Mouse (Mus musculus): ENCODE data around the gene Slc6a20b. TPM values are rescaled to one million over a fixed set of nuclear protein-coding genes. Genes with fewer than 3 reads are reported as not detected.
"Not testable (repeated sequence)": the region's sequence is repeated elsewhere in the genome, so short reads cannot be mapped to it uniquely, and the experiment has no call there.

Gene Slc6a20b
- 0.20 and 0.22 TPM in 2 replicates for polyA plus RNA-seq (2015; fragmentation: Nextera tagmentation; extraction: Ambion mirVana)

GRCm38 (mm10) chr9:123632281-123632680 lies at the start of gene Slc6a20b:
Gene Slc6a20b, minus strand, starts transcription at chr9:123632565.
- H3K4me1 ChIP-seq: no peaks in the 10 kb centered on the region
- no peaks in the 10 kb centered on the region for H3K36me3 ChIP-seq (ENCODE audit: poor library complexity, severe bottlenecking)
- H3K4me3 ChIP-seq: no peak within 1 kb of the TSS
- no peak within 1 kb of the TSS for H3K9ac ChIP-seq
- 79% methylated on average over 6 of the region's 6 CpGs for WGBS
- ATAC-seq: no peak
- no peaks in the 10 kb centered on the region for H3K27me3 ChIP-seq
- H3K4me2 ChIP-seq: no peak within 1 kb of the TSS
- H3K27ac ChIP-seq: no peak within 1 kb of the TSS
- H3K9me3 ChIP-seq (replicated peaks): no peaks in the 10 kb centered on the region

GRCm38 (mm10) chr9:123679198-123679597 lies 46.8 kb upstream of the Slc6a20b start:
- Histone ChIP-seq H3K4me3 (peak overlapping the region; percentile 45), H3K4me2 (peak overlapping the region; percentile 75), H3K36me3 (ENCODE audit: poor library complexity, severe bottlenecking) (no peaks in the 10 kb centered on the region), H3K27me3 (peaks cover 58% of the 10 kb centered on the region), H3K9me3 (replicated peaks) (no peaks in the 10 kb centered on the region), H3K9ac (no peak overlapping the region), H3K4me1 (peaks cover 10% of the 10 kb centered on the region), H3K27ac (no peak overlapping the region)
- 32% methylated on average over 2 of the region's 2 CpGs for WGBS
- no peak for ATAC-seq

- H3K4me1 ChIP-seq: peaks cover 10% of the 10 kb centered on the region
- peaks cover 58% of the 10 kb centered on the region for H3K27me3 ChIP-seq
- no peak within 1 kb of the TSS for H3K27ac ChIP-seq
- H3K9ac ChIP-seq: peak within 1 kb of the TSS; percentile 57
- H3K9me3 ChIP-seq (replicated peaks): no peaks in the 10 kb centered on the region
- peak within 1 kb of the TSS; percentile 75 for H3K4me2 ChIP-seq
- no peaks in the 10 kb centered on the region for H3K36me3 ChIP-seq (ENCODE audit: poor library complexity, severe bottlenecking)
- ATAC-seq: peak; percentile 58; the same call in 1 of the 2 replicates
- peak within 1 kb of the TSS; percentile 45 for H3K4me3 ChIP-seq
- WGBS: under 1% methylated on average over 73 of the region's 73 CpGs
Observed at GRCm38 (mm10) chr9:123678327-123679105, 46.2 kb upstream of the Slc6a20b start, which contains the start of the genes Ccr9 and Slc6a20a. Gene Ccr9, plus strand, starts transcription at chr9:123678439. Gene Slc6a20a, minus strand, starts transcription at chr9:123678885.

- Histone ChIP-seq H3K4me1 (no peaks in the 10 kb centered on the region), H3K9me3 (replicated peaks) (no peaks in the 10 kb centered on the region), H3K27me3 (no peaks in the 10 kb centered on the region), H3K27ac (no peak overlapping the region), H3K36me3 (ENCODE audit: poor library complexity, severe bottlenecking) (no peaks in the 10 kb centered on the region), H3K4me3 (no peak overlapping the region), H3K9ac (no peak overlapping the region), H3K4me2 (no peak overlapping the region)
- 53% methylated on average over 5 of the region's 5 CpGs for WGBS
- no peak for ATAC-seq
Observed at GRCm38 (mm10) chr9:123665645-123666044, 33.3 kb upstream of the Slc6a20b start.

GRCm38 (mm10) chr9:123659986-123660676 lies 27.8 kb upstream of the Slc6a20b start:
- H3K27me3 ChIP-seq; H3K36me3 ChIP-seq (ENCODE audit: poor library complexity, severe bottlenecking); H3K27ac ChIP-seq; H3K4me2 ChIP-seq; H3K9ac ChIP-seq; H3K4me1 ChIP-seq; H3K9me3 ChIP-seq (replicated peaks); H3K4me3 ChIP-seq: not testable (repeated sequence)
- peak; percentile 67; the same call in 1 of the 2 replicates for ATAC-seq
- 77% methylated on average over 18 of the region's 18 CpGs for WGBS

GRCm38 (mm10) chr9:123658981-123659380 lies 26.6 kb upstream of the Slc6a20b start:
- Histone ChIP-seq H3K4me1 (no peaks in the 10 kb centered on the region), H3K27ac (no peak overlapping the region), H3K4me2 (no peak overlapping the region), H3K36me3 (ENCODE audit: poor library complexity, severe bottlenecking) (no peaks in the 10 kb centered on the region), H3K27me3 (no peaks in the 10 kb centered on the region), H3K4me3 (no peak overlapping the region), H3K9me3 (replicated peaks) (no peaks in the 10 kb centered on the region), H3K9ac (no peak overlapping the region)
- no peak for ATAC-seq

GRCm38 (mm10) chr9:123657457-123657856 lies 25.1 kb upstream of the Slc6a20b start:
- no peaks in the 10 kb centered on the region for H3K27me3 ChIP-seq
- ATAC-seq: no peak
- no peaks in the 10 kb centered on the region for H3K4me1 ChIP-seq
- no peaks in the 10 kb centered on the region for H3K9me3 ChIP-seq (replicated peaks)
- H3K36me3 ChIP-seq (ENCODE audit: poor library complexity, severe bottlenecking): no peaks in the 10 kb centered on the region
- H3K27ac ChIP-seq: no peak overlapping the region
- H3K9ac ChIP-seq: no peak overlapping the region
- H3K4me2 ChIP-seq: no peak overlapping the region
- WGBS: 82% methylated on average over 3 of the region's 3 CpGs
- H3K4me3 ChIP-seq: no peak overlapping the region

- Histone ChIP-seq H3K9me3 (replicated peaks) (no peaks in the 10 kb centered on the region), H3K27me3 (no peaks in the 10 kb centered on the region), H3K36me3 (ENCODE audit: poor library complexity, severe bottlenecking) (no peaks in the 10 kb centered on the region), H3K4me1 (no peaks in the 10 kb centered on the region), H3K4me3 (no peak overlapping the region), H3K9ac (no peak overlapping the region), H3K27ac (no peak overlapping the region), H3K4me2 (no peak overlapping the region)
- WGBS: 59% methylated on average over 4 of the region's 4 CpGs
- ATAC-seq: no peak
Observed at GRCm38 (mm10) chr9:123651369-123651768, 19.0 kb upstream of the Slc6a20b start.

GRCm38 (mm10) chr9:123649785-123650511 lies 17.6 kb upstream of the Slc6a20b start:
- no peak overlapping the region for H3K27ac ChIP-seq
- 93% methylated on average over 2 of the region's 2 CpGs for WGBS
- H3K4me3 ChIP-seq: no peak overlapping the region
- no peaks in the 10 kb centered on the region for H3K9me3 ChIP-seq (replicated peaks)
- H3K27me3 ChIP-seq: no peaks in the 10 kb centered on the region
- no peaks in the 10 kb centered on the region for H3K4me1 ChIP-seq
- H3K9ac ChIP-seq: no peak overlapping the region
- H3K4me2 ChIP-seq: no peak overlapping the region
- no peak for ATAC-seq
- H3K36me3 ChIP-seq (ENCODE audit: poor library complexity, severe bottlenecking): no peaks in the 10 kb centered on the region

GRCm38 (mm10) chr9:123640106-123640505 lies 7.7 kb upstream of the Slc6a20b start:
- no peak overlapping the region for H3K4me2 ChIP-seq
- no peak overlapping the region for H3K4me3 ChIP-seq
- H3K27me3 ChIP-seq: no peaks in the 10 kb centered on the region
- no peak for ATAC-seq
- H3K27ac ChIP-seq: no peak overlapping the region
- H3K9ac ChIP-seq: no peak overlapping the region
- no peaks in the 10 kb centered on the region for H3K4me1 ChIP-seq
- 73% methylated on average over 1 of the region's 1 CpGs for WGBS
- H3K9me3 ChIP-seq (replicated peaks): no peaks in the 10 kb centered on the region
- H3K36me3 ChIP-seq (ENCODE audit: poor library complexity, severe bottlenecking): no peaks in the 10 kb centered on the region

GRCm38 (mm10) chr9:123638668-123639089 lies 6.3 kb upstream of the Slc6a20b start:
- H3K9ac ChIP-seq: no peak overlapping the region
- no peaks in the 10 kb centered on the region for H3K27me3 ChIP-seq
- 0 out of 2 replicates have a peak, but pooled peaks have one; percentile 51 for ATAC-seq
- H3K36me3 ChIP-seq (ENCODE audit: poor library complexity, severe bottlenecking): no peaks in the 10 kb centered on the region
- H3K4me3 ChIP-seq: no peak overlapping the region
- no peaks in the 10 kb centered on the region for H3K9me3 ChIP-seq (replicated peaks)
- no peaks in the 10 kb centered on the region for H3K4me1 ChIP-seq
- H3K27ac ChIP-seq: no peak overlapping the region
- H3K4me2 ChIP-seq: no peak overlapping the region
- WGBS: 85% methylated on average over 1 of the region's 1 CpGs

GRCm38 (mm10) chr9:123638231-123638630 lies 5.9 kb upstream of the Slc6a20b start:
- Histone ChIP-seq H3K9me3 (replicated peaks) (no peaks in the 10 kb centered on the region), H3K36me3 (ENCODE audit: poor library complexity, severe bottlenecking) (no peaks in the 10 kb centered on the region), H3K4me3 (no peak overlapping the region), H3K27me3 (no peaks in the 10 kb centered on the region), H3K4me1 (no peaks in the 10 kb centered on the region), H3K4me2 (no peak overlapping the region), H3K27ac (no peak overlapping the region), H3K9ac (no peak overlapping the region)
- no peak for ATAC-seq

All from forebrain, embryonic 13.5 days (tissue).